ENCODE assay signal across 18 mouse cellular contexts in genomic region chr12:56402137-56402536, GRCm38 (mm10).
"Had no signal": no experiment of that assay in that cellular context is flagged by ENCODE, and none has a peak within 500 bp of the region (broad histone marks: within the 10 kb centered on the region; RNA-seq: fewer than 3 reads in every experiment).

No protein-coding gene starts in this region.

- ATAC-seq: inflammation-experienced regulatory T-cells, adult 6 months; intestine, embryonic 15.5 days; intestine, postnatal 0 days; liver, embryonic 12.5 days had no signal

- H3K9ac ChIP-seq: heart, embryonic 12.5 days; hindbrain, embryonic 14.5 days; intestine, embryonic 15.5 days; limb, embryonic 13.5 days; limb, embryonic 15.5 days; liver, embryonic 12.5 days had no signal

- H3K27ac ChIP-seq: gastrocnemius, adult 2 months; heart, embryonic 10.5 days; hindbrain, embryonic 14.5 days; intestine, embryonic 15.5 days; layer of hippocampus, adult 2 months; left cerebral cortex, adult 2 months; limb, embryonic 13.5 days; limb, embryonic 15.5 days; liver, embryonic 12.5 days had no signal

- H3K4me1 ChIP-seq: heart, embryonic 10.5 days; intestine, embryonic 15.5 days; limb, embryonic 13.5 days; limb, embryonic 15.5 days; liver, embryonic 12.5 days had no signal

- H3K4me2 ChIP-seq: heart, embryonic 12.5 days; hindbrain, embryonic 14.5 days; intestine, embryonic 15.5 days; limb, embryonic 13.5 days; limb, embryonic 15.5 days; liver, embryonic 12.5 days had no signal

- H3K36me3 ChIP-seq: heart, embryonic 10.5 days; heart, embryonic 12.5 days; intestine, embryonic 15.5 days; limb, embryonic 13.5 days; limb, embryonic 15.5 days; liver, embryonic 12.5 days had no signal

- H3K4me3 ChIP-seq: gastrocnemius, adult 2 months; heart, embryonic 10.5 days; heart, embryonic 12.5 days; intestine, embryonic 15.5 days; layer of hippocampus, adult 2 months; left cerebral cortex, adult 2 months; limb, embryonic 13.5 days; limb, embryonic 15.5 days; liver, embryonic 12.5 days had no signal

- H3K9me3 ChIP-seq: heart, embryonic 10.5 days; heart, embryonic 12.5 days; intestine, embryonic 15.5 days; limb, embryonic 13.5 days; limb, embryonic 15.5 days; liver, embryonic 12.5 days had no signal

- DNase-seq: gastrocnemius, adult 2 months; gastrocnemius, postnatal 10 days; gastrocnemius, postnatal 25 days; heart, adult 18-20 months; heart, postnatal 10 days; heart, postnatal 4 days; left cerebral cortex, postnatal 4 days had no signal

- H3K27me3 ChIP-seq: heart, embryonic 12.5 days; intestine, embryonic 15.5 days; limb, embryonic 13.5 days; limb, embryonic 15.5 days; liver, embryonic 12.5 days had no signal
